Mouse (Mus musculus): Measurements from ENCODE around the gene Tjp1. TPM values are rescaled to one million over a fixed set of nuclear protein-coding genes. Genes with fewer than 3 reads are reported as not detected.

Tjp1 gene
- 100 to 1,000 TPM; 146 to 152 TPM for total RNA-seq (2021)
- long read RNA-seq, experiment 1, partial matches to known transcripts, result 7 of 15 reads
- long read RNA-seq, experiment 1, other reads (novel, unspliced or antisense), result 8 of 15 reads
- long read RNA-seq, experiment 2, partial matches to known transcripts, result 0 of 5 reads
- long read RNA-seq, experiment 2, other reads (novel, unspliced or antisense), result 5 of 5 reads

- peak; percentile 64 to 78 for DNase-seq (ENCODE audit: low spot score in 2 of 2)
Measured at GRCm38 (mm10) chr7:65527071-65528007, at the start of gene Tjp1. Tjp1 (minus strand) TSS chr7:65527781.

- peak in 1 of 2 experiments; percentile 10 for DNase-seq (ENCODE audit: low spot score in 2 of 2)
Measured at GRCm38 (mm10) chr7:65577118-65577517, 49.5 kb upstream of the Tjp1 start.

GRCm38 (mm10) chr7:65572731-65573130 is 45.1 kb upstream of the Tjp1 start:
- peak in 1 of 2 experiments; percentile 34 for DNase-seq (ENCODE audit: low spot score in 2 of 2)

GRCm38 (mm10) chr7:65570691-65571090 is 43.1 kb upstream of the Tjp1 start:
- DNase-seq (ENCODE audit: low spot score in 2 of 2), result peak in 1 of 2 experiments; percentile 42

GRCm38 (mm10) chr7:65555996-65556395 is 28.4 kb upstream of the Tjp1 start:
- DNase-seq (ENCODE audit: low spot score in 2 of 2), result no peak

- no peak for DNase-seq (ENCODE audit: low spot score in 2 of 2)
Measured at GRCm38 (mm10) chr7:65545741-65546140, 18.2 kb upstream of the Tjp1 start.

GRCm38 (mm10) chr7:65532689-65533088 is 5.1 kb upstream of the Tjp1 start:
- no peak for DNase-seq (ENCODE audit: low spot score in 2 of 2)

- no peak for DNase-seq (ENCODE audit: low spot score in 2 of 2)
Measured at GRCm38 (mm10) chr7:65523116-65523515, 4.5 kb downstream of the Tjp1 start.

GRCm38 (mm10) chr7:65522490-65522889 is 5.1 kb downstream of the Tjp1 start:
- DNase-seq (ENCODE audit: low spot score in 2 of 2), result no peak

GRCm38 (mm10) chr7:65520622-65521021 is 7.0 kb downstream of the Tjp1 start:
- DNase-seq (ENCODE audit: low spot score in 2 of 2), result no peak

- DNase-seq (ENCODE audit: low spot score in 2 of 2), result peak in 1 of 2 experiments; percentile 67
Measured at GRCm38 (mm10) chr7:65519788-65520563, 7.6 kb downstream of the Tjp1 start.

- no peak for DNase-seq (ENCODE audit: low spot score in 2 of 2)
Measured at GRCm38 (mm10) chr7:65516903-65517302, 10.7 kb downstream of the Tjp1 start.

GRCm38 (mm10) chr7:65513451-65514179 is 14.0 kb downstream of the Tjp1 start:
- DNase-seq (ENCODE audit: low spot score in 2 of 2), result no peak

- DNase-seq (ENCODE audit: low spot score in 2 of 2), result peak; percentile 49 to 50
Measured at GRCm38 (mm10) chr7:65509357-65509756, 18.2 kb downstream of the Tjp1 start.

- no peak for DNase-seq (ENCODE audit: low spot score in 2 of 2)
Measured at GRCm38 (mm10) chr7:65507341-65507740, 20.2 kb downstream of the Tjp1 start.

GRCm38 (mm10) chr7:65502486-65503322 is 24.9 kb downstream of the Tjp1 start:
- DNase-seq (ENCODE audit: low spot score in 2 of 2), result no peak

- DNase-seq (ENCODE audit: low spot score in 2 of 2), result peak in 1 of 2 experiments; percentile 45
Measured at GRCm38 (mm10) chr7:65500746-65501145, 26.8 kb downstream of the Tjp1 start.

- peak; percentile 69 to 77 for DNase-seq (ENCODE audit: low spot score in 2 of 2)
Measured at GRCm38 (mm10) chr7:65497733-65498583, 29.6 kb downstream of the Tjp1 start.

GRCm38 (mm10) chr7:65490526-65490925 is 37.1 kb downstream of the Tjp1 start:
- no peak for DNase-seq (ENCODE audit: low spot score in 2 of 2)
